Mouse (Mus musculus): ENCODE data around the gene Mtus2. TPM values are rescaled to one million over a fixed set of nuclear protein-coding genes. Genes with fewer than 3 reads are reported as not detected.
A peak's percentile ranks its signal among the peaks of the same experiment; 100 is the strongest.

The Mtus2 gene
- polyA plus RNA-seq, 1 experiment from 2014 or later = 5.5 TPM

DNA sequence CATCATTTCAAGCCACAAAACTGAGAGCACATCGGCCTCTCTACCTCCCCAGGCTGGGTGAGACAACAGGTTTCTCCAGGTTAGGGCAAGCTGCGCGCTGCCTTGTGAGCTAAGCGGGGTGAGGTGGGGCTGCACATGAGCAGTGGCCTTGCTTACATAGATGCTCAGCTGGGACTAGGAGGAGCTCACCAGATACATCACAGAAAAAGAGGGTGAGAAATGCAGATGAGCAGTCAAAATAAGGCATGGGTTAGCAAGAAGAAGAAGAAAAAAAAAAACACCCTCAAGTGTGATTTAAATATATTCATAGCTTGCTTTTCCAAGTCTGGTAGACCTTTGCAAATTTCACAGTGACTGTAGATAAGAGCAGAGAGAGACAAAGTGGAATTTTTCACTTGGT is 254.7 kb downstream of the Mtus2 start:
- H3K4me1 ChIP-seq (ENCODE audit: insufficient read depth, low read depth, low read length) = no peaks in the 10 kb centered on the region
- no peaks in the 10 kb centered on the region for H3K9me3 ChIP-seq (ENCODE audit: low read length)
- no peak overlapping the region for H3K4me2 ChIP-seq (replicated peaks; ENCODE audit: low read depth, low read length)
- ATAC-seq = no peak
- DNase-seq (ENCODE audit: low spot score) = no peak
- no peak overlapping the region for H3K4me3 ChIP-seq (ENCODE audit: low read depth, low read length)
- WGBS = 94% methylated on average over 4 of the region's 4 CpGs
- TF ChIP-seq EP300 (IDR thresholded peaks at IDR 0.05) (no peak), CTCF (IDR thresholded peaks at IDR 0.05) (no peak)
- no peaks in the 10 kb centered on the region for H3K27me3 ChIP-seq (replicated peaks; ENCODE audit: insufficient read depth, low read length)
- H3K27ac ChIP-seq (ENCODE audit: low read length) = no peak overlapping the region
- H3K36me3 ChIP-seq (ENCODE audit: insufficient read depth, low read length) = no peaks in the 10 kb centered on the region
- no peak overlapping the region for H3K9ac ChIP-seq (replicated peaks; ENCODE audit: low read depth)

GRCm38 (mm10) chr5:148216786-148217185 is 259.7 kb downstream of the Mtus2 start:
- Histone ChIP-seq H3K4me2 (replicated peaks; ENCODE audit: low read depth, low read length) (no peak overlapping the region), H3K27me3 (replicated peaks; ENCODE audit: insufficient read depth, low read length) (no peaks in the 10 kb centered on the region), H3K9ac (replicated peaks; ENCODE audit: low read depth) (no peak overlapping the region), H3K27ac (ENCODE audit: low read length) (no peak overlapping the region), H3K36me3 (ENCODE audit: insufficient read depth, low read length) (no peaks in the 10 kb centered on the region), H3K4me1 (ENCODE audit: insufficient read depth, low read depth, low read length) (no peaks in the 10 kb centered on the region), H3K4me3 (ENCODE audit: low read depth, low read length) (no peak overlapping the region), H3K9me3 (ENCODE audit: low read length) (no peaks in the 10 kb centered on the region)
- 63% methylated on average over 8 of the region's 8 CpGs for WGBS
- no peak for TF ChIP-seq EP300 (IDR thresholded peaks at IDR 0.05)
- no peak for TF ChIP-seq CTCF (IDR thresholded peaks at IDR 0.05)
- DNase-seq (ENCODE audit: low spot score) (peak; percentile 11), ATAC-seq (no peak)

DNA sequence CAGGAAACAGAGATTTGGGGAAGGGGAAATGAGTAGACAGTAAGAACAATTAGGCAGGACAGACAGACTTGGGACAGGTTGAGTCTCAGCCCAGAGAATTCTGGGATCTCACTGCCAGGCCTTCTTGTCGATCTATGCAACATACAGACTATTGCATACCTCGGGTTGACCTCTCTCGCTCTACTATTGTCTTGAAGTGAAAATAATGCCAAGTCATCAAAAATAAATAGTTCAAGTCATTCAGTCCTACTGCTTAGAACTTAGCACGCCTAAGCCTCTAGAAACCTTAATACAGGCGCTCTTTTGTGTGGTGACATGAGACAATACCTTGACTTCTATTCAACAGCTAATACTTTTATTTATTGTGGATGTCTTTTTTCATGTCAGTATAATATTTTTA is 265.8 kb downstream of the Mtus2 start:
- Histone ChIP-seq H3K4me3 (ENCODE audit: low read depth, low read length) (no peak overlapping the region), H3K4me1 (ENCODE audit: insufficient read depth, low read depth, low read length) (no peaks in the 10 kb centered on the region), H3K4me2 (replicated peaks; ENCODE audit: low read depth, low read length) (no peak overlapping the region), H3K36me3 (ENCODE audit: insufficient read depth, low read length) (no peaks in the 10 kb centered on the region), H3K27ac (ENCODE audit: low read length) (no peak overlapping the region), H3K27me3 (replicated peaks; ENCODE audit: insufficient read depth, low read length) (no peaks in the 10 kb centered on the region), H3K9ac (replicated peaks; ENCODE audit: low read depth) (no peak overlapping the region), H3K9me3 (ENCODE audit: low read length) (no peaks in the 10 kb centered on the region)
- no peak for DNase-seq (ENCODE audit: low spot score)
- WGBS = 80% methylated on average over 5 of the region's 5 CpGs
- TF ChIP-seq CTCF (IDR thresholded peaks at IDR 0.05) (no peak), EP300 (IDR thresholded peaks at IDR 0.05) (no peak)
- no peak for ATAC-seq

DNA sequence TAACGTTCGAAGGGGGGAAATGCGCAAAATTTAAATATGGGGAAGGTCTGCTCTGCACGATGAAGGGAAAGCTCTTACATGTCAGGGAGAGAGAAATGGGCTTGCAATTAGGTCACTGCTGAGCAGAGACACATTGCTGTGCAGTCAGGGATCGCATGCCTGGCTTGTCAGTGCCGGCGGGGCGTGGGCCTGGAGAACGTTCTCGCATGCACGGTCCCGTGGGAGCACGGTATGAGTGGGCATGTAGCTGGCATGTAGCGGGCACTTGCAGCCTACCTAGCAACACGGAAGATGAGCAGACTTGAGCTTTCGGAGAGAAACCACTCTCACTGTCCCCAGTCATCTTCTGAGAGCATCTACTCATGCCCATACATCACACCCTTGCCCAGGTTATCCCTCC is 266.9 kb downstream of the Mtus2 start:
- Histone ChIP-seq H3K36me3 (ENCODE audit: insufficient read depth, low read length) (no peaks in the 10 kb centered on the region), H3K4me3 (ENCODE audit: low read depth, low read length) (no peak overlapping the region), H3K9me3 (ENCODE audit: low read length) (no peaks in the 10 kb centered on the region), H3K27ac (ENCODE audit: low read length) (no peak overlapping the region), H3K4me2 (replicated peaks; ENCODE audit: low read depth, low read length) (no peak overlapping the region), H3K4me1 (ENCODE audit: insufficient read depth, low read depth, low read length) (no peaks in the 10 kb centered on the region), H3K9ac (replicated peaks; ENCODE audit: low read depth) (no peak overlapping the region), H3K27me3 (replicated peaks; ENCODE audit: insufficient read depth, low read length) (no peaks in the 10 kb centered on the region)
- DNase-seq (ENCODE audit: low spot score) (no peak), ATAC-seq (no peak)
- 88% methylated on average over 16 of the region's 16 CpGs for WGBS
- TF ChIP-seq CTCF (IDR thresholded peaks at IDR 0.05) (no peak), EP300 (IDR thresholded peaks at IDR 0.05) (no peak)

DNA sequence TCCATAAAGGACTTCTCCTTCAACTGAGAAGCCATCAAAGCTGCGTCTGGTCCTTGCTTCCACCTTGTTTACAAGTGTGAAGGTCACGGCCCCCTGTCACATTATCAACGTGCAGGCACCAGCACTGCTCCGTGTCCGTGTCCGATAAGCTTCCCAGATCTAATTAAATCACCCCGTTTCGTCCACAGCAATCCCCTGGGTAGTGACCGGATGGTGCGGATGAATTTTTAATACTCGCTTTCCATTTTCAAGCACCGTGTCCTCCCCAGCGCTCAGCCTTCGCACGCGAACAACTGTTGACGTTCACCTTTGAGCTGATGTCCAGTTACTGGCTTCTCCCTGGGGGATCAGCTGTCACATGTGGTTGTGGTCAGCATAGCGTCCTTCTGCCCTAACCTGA is 276.6 kb downstream of the Mtus2 start:
- H3K4me2 ChIP-seq (replicated peaks; ENCODE audit: low read depth, low read length) = no peak overlapping the region
- H3K9me3 ChIP-seq (ENCODE audit: low read length) = no peaks in the 10 kb centered on the region
- WGBS = 77% methylated on average over 18 of the region's 18 CpGs
- no peaks in the 10 kb centered on the region for H3K27me3 ChIP-seq (replicated peaks; ENCODE audit: insufficient read depth, low read length)
- no peak for TF ChIP-seq EP300 (IDR thresholded peaks at IDR 0.05)
- no peak for TF ChIP-seq CTCF (IDR thresholded peaks at IDR 0.05)
- no peaks in the 10 kb centered on the region for H3K4me1 ChIP-seq (ENCODE audit: insufficient read depth, low read depth, low read length)
- no peak for DNase-seq (ENCODE audit: low spot score)
- H3K4me3 ChIP-seq (ENCODE audit: low read depth, low read length) = no peak overlapping the region
- ATAC-seq = no peak
- no peak overlapping the region for H3K9ac ChIP-seq (replicated peaks; ENCODE audit: low read depth)
- H3K36me3 ChIP-seq (ENCODE audit: insufficient read depth, low read length) = no peaks in the 10 kb centered on the region
- no peak overlapping the region for H3K27ac ChIP-seq (ENCODE audit: low read length)

GRCm38 (mm10) chr5:148236616-148237015 is 279.5 kb downstream of the Mtus2 start:
- peak; percentile 55 for TF ChIP-seq CTCF (IDR thresholded peaks at IDR 0.05)
- no peak for TF ChIP-seq EP300 (IDR thresholded peaks at IDR 0.05)
- Histone ChIP-seq H3K4me1 (ENCODE audit: insufficient read depth, low read depth, low read length) (no peaks in the 10 kb centered on the region), H3K27ac (ENCODE audit: low read length) (no peak overlapping the region), H3K4me2 (replicated peaks; ENCODE audit: low read depth, low read length) (no peak overlapping the region), H3K9me3 (ENCODE audit: low read length) (no peaks in the 10 kb centered on the region), H3K9ac (replicated peaks; ENCODE audit: low read depth) (no peak overlapping the region), H3K27me3 (replicated peaks; ENCODE audit: insufficient read depth, low read length) (no peaks in the 10 kb centered on the region), H3K4me3 (ENCODE audit: low read depth, low read length) (no peak overlapping the region), H3K36me3 (ENCODE audit: insufficient read depth, low read length) (no peaks in the 10 kb centered on the region)
- ATAC-seq (no peak), DNase-seq (ENCODE audit: low spot score) (no peak)
- WGBS = 43% methylated on average over 9 of the region's 9 CpGs

DNA sequence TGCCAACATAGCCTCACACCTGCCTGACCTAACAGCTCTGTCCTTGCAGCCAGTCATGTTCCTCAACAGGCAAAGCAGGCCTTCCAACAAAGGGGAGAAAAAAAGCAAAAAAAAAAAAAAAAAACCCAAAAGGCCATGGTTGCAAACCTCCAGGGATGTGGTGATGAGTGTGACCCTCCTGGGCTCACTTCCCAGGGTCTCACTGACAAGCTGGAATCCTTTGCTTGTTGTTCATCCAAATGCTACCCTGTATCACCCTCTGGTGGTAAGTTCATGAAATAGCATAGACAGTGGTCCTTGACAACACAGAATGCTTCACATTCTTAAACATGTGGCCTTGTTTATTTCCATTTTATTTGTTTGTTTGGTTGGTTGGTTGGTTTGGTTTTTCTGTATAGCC is 281.9 kb downstream of the Mtus2 start:
- H3K27ac ChIP-seq (ENCODE audit: low read length) = no peak overlapping the region
- H3K36me3 ChIP-seq (ENCODE audit: insufficient read depth, low read length) = no peaks in the 10 kb centered on the region
- TF ChIP-seq CTCF (IDR thresholded peaks at IDR 0.05) = peak; percentile 88
- no peak for TF ChIP-seq EP300 (IDR thresholded peaks at IDR 0.05)
- no peak overlapping the region for H3K9ac ChIP-seq (replicated peaks; ENCODE audit: low read depth)
- ATAC-seq (no peak), DNase-seq (ENCODE audit: low spot score) (peak; percentile 71)
- H3K4me3 ChIP-seq (ENCODE audit: low read depth, low read length) = no peak overlapping the region
- H3K27me3 ChIP-seq (replicated peaks; ENCODE audit: insufficient read depth, low read length) = no peaks in the 10 kb centered on the region
- H3K4me1 ChIP-seq (ENCODE audit: insufficient read depth, low read depth, low read length) = no peaks in the 10 kb centered on the region
- no peak overlapping the region for H3K4me2 ChIP-seq (replicated peaks; ENCODE audit: low read depth, low read length)
- H3K9me3 ChIP-seq (ENCODE audit: low read length) = no peaks in the 10 kb centered on the region
